Mouse (Mus musculus) heart, embryonic 13.5 days (tissue): ENCODE results near the gene Gmeb2. TPM values are rescaled to one million over a fixed set of nuclear protein-coding genes. Genes with fewer than 3 reads are reported as not detected.
"Not testable (repeated sequence)": the region's sequence is repeated elsewhere in the genome, so short reads cannot be mapped to it uniquely, and the experiment has no call there.

ENCODE experiments used
- ATAC-seq: fragments of 200-750 bp; cut with Nextera tagmentation; 2 replicates; pipeline ENCODE4 v1.8.0; 2017; ENCODE audit warnings: moderate TSS enrichment; ENCODE audit not compliant: insufficient number of reproducible peaks, low FRiP score, low TSS enrichment; ENCODE audit errors: extremely low read depth
- H3K27ac ChIP-seq: fragments of 300-500 bp; sonication (generic); replicated peaks from 2 replicates; pipeline ENCODE4 v1.5.1; 2015; ENCODE audit warnings: moderate library complexity, mild to moderate bottlenecking, inconsistent platforms
- H3K27me3 ChIP-seq: fragments of 300-500 bp; sonication (generic); replicated peaks from 2 replicates; pipeline ENCODE4 v1.6.1; 2015; ENCODE audit warnings: mild to moderate bottlenecking, inconsistent platforms
- H3K36me3 ChIP-seq: fragments of 300-500 bp; sonication (generic); 2 replicates; pipeline ENCODE4 v1.6.1; 2015; ENCODE audit warnings: mild to moderate bottlenecking, inconsistent platforms
- H3K4me1 ChIP-seq: fragments of 300-500 bp; sonication (generic); 2 replicates; pipeline ENCODE4 v1.6.1; 2015; ENCODE audit warnings: inconsistent platforms
- H3K4me2 ChIP-seq: fragments of 300-500 bp; sonication (generic); 2 replicates; pipeline ENCODE4 v1.6.1; 2015; ENCODE audit warnings: inconsistent platforms, mild to moderate bottlenecking, moderate library complexity
- H3K4me3 ChIP-seq: fragments of 300-500 bp; sonication (generic); 2 replicates; pipeline ENCODE4 v1.5.1; 2015; ENCODE audit warnings: moderate library complexity, mild to moderate bottlenecking, inconsistent platforms
- H3K9ac ChIP-seq: fragments of 300-500 bp; sonication (generic); 2 replicates; pipeline ENCODE4 v1.6.1; 2015; ENCODE audit warnings: inconsistent platforms, mild to moderate bottlenecking, moderate library complexity
- H3K9me3 ChIP-seq: fragments of 300-500 bp; sonication (generic); 2 replicates; pipeline ENCODE4 v1.6.1; 2016; ENCODE audit warnings: inconsistent platforms
- WGBS: fragments of 180-500 bp; shearing (Covaris S2); methylation state at CpG from one replicate; pipeline ENCODE4 v1.1.7; 2015; ENCODE audit warnings: mixed read lengths; 5-methylcytosine and 5-hydroxymethylcytosine counted together
- polyA plus RNA-seq: library from polyadenylated mRNA; unstranded; fragments of >200 nt; fragmentation: Nextera tagmentation; extraction: Ambion mirVana; gene quantifications from 2 replicates; pipeline ENCODE4 v1.2.1, GENCODE M21; 2015

Gmeb2 gene
- polyA plus RNA-seq: 8.7 and 9.0 TPM in 2 replicates

- peaks cover 22% of the 10 kb centered on the region for H3K4me1 ChIP-seq
- peak within 1 kb of the TSS; percentile 95 for H3K9ac ChIP-seq
- H3K4me3 ChIP-seq: peak within 1 kb of the TSS; percentile 77
- H3K36me3 ChIP-seq: peaks cover 24% of the 10 kb centered on the region
- 5% methylated on average over 29 of the region's 38 CpGs for WGBS
- not testable (repeated sequence) for H3K9me3 ChIP-seq, H3K27me3 ChIP-seq
- H3K4me2 ChIP-seq: peak within 1 kb of the TSS; percentile 80
- ATAC-seq: peak; percentile 97
- H3K27ac ChIP-seq: peak within 1 kb of the TSS; percentile 95
Measured at GRCm38 (mm10) chr2:181287958-181288350, at the start of gene Gmeb2. Gmeb2 (minus strand) TSS chr2:181288035.

GRCm38 (mm10) chr2:181334023-181334422 is 46.2 kb upstream of the Gmeb2 start:
- H3K9me3 ChIP-seq: no peaks in the 10 kb centered on the region
- no peak for ATAC-seq
- no peaks in the 10 kb centered on the region for H3K27me3 ChIP-seq
- H3K27ac ChIP-seq: no peak overlapping the region
- H3K9ac ChIP-seq: no peak overlapping the region
- H3K36me3 ChIP-seq: peaks cover 92% of the 10 kb centered on the region
- peaks cover 6% of the 10 kb centered on the region for H3K4me1 ChIP-seq
- no peak overlapping the region for H3K4me3 ChIP-seq
- H3K4me2 ChIP-seq: no peak overlapping the region
- 60% methylated on average over 3 of the region's 3 CpGs for WGBS

GRCm38 (mm10) chr2:181332542-181332941 is 44.7 kb upstream of the Gmeb2 start:
- no peak overlapping the region for H3K9ac ChIP-seq
- peaks cover 6% of the 10 kb centered on the region for H3K4me1 ChIP-seq
- no peaks in the 10 kb centered on the region for H3K9me3 ChIP-seq
- no peak overlapping the region for H3K4me2 ChIP-seq
- peaks cover 92% of the 10 kb centered on the region for H3K36me3 ChIP-seq
- H3K27ac ChIP-seq: no peak overlapping the region
- ATAC-seq: no peak
- no peaks in the 10 kb centered on the region for H3K27me3 ChIP-seq
- H3K4me3 ChIP-seq: no peak overlapping the region

GRCm38 (mm10) chr2:181326098-181326497 is 38.3 kb upstream of the Gmeb2 start:
- peaks cover 94% of the 10 kb centered on the region for H3K36me3 ChIP-seq
- H3K9me3 ChIP-seq: no peaks in the 10 kb centered on the region
- no peak overlapping the region for H3K27ac ChIP-seq
- no peak overlapping the region for H3K9ac ChIP-seq
- H3K4me3 ChIP-seq: no peak overlapping the region
- ATAC-seq: no peak
- 84% methylated on average over 2 of the region's 2 CpGs for WGBS
- H3K27me3 ChIP-seq: no peaks in the 10 kb centered on the region
- H3K4me1 ChIP-seq: peaks cover 6% of the 10 kb centered on the region
- H3K4me2 ChIP-seq: no peak overlapping the region

GRCm38 (mm10) chr2:181322136-181322535 is 34.3 kb upstream of the Gmeb2 start:
- ATAC-seq: no peak
- 78% methylated on average over 5 of the region's 5 CpGs for WGBS
- no peaks in the 10 kb centered on the region for H3K9me3 ChIP-seq
- H3K27me3 ChIP-seq: peaks cover 8% of the 10 kb centered on the region
- H3K36me3 ChIP-seq: peaks cover 59% of the 10 kb centered on the region
- no peak overlapping the region for H3K4me3 ChIP-seq
- no peak overlapping the region for H3K4me2 ChIP-seq
- H3K9ac ChIP-seq: no peak overlapping the region
- H3K27ac ChIP-seq: no peak overlapping the region
- peaks cover 15% of the 10 kb centered on the region for H3K4me1 ChIP-seq

GRCm38 (mm10) chr2:181320103-181320499 is 32.3 kb upstream of the Gmeb2 start:
- Histone ChIP-seq H3K27ac (peak overlapping the region; percentile 76), H3K36me3 (peaks cover 38% of the 10 kb centered on the region), H3K4me3 (peak overlapping the region; percentile 61), H3K9ac (peak overlapping the region; percentile 84), H3K27me3 (peaks cover 28% of the 10 kb centered on the region), H3K4me2 (peak overlapping the region; percentile 87), H3K9me3 (no peaks in the 10 kb centered on the region), H3K4me1 (peaks cover 15% of the 10 kb centered on the region)
- no peak for ATAC-seq
- 11% methylated on average over 7 of the region's 7 CpGs for WGBS

- Histone ChIP-seq H3K4me2 (peak within 1 kb of the TSS; percentile 87), H3K9me3 (no peaks in the 10 kb centered on the region), H3K36me3 (peaks cover 32% of the 10 kb centered on the region), H3K27me3 (peaks cover 34% of the 10 kb centered on the region), H3K4me1 (peaks cover 15% of the 10 kb centered on the region), H3K27ac (peak within 1 kb of the TSS; percentile 76), H3K4me3 (peak within 1 kb of the TSS; percentile 61), H3K9ac (peak within 1 kb of the TSS; percentile 84)
- peak; percentile 72; the same call in 1 of the 2 replicates for ATAC-seq
- 7% methylated on average over 40 of the region's 40 CpGs for WGBS
Measured at GRCm38 (mm10) chr2:181319248-181320102, 31.6 kb upstream of the Gmeb2 start, which contains the start of gene Rtel1. Rtel1 (plus strand) TSS chr2:181319739.

GRCm38 (mm10) chr2:181314080-181314810 is 26.4 kb upstream of the Gmeb2 start, which contains the start of gene Stmn3:
Stmn3 (minus strand) TSS chr2:181314500.
- Histone ChIP-seq H3K27ac (no peak within 1 kb of the TSS), H3K36me3 (no peaks in the 10 kb centered on the region), H3K4me3 (peak within 1 kb of the TSS; percentile 24), H3K27me3 (peaks cover 82% of the 10 kb centered on the region), H3K4me1 (peaks cover 12% of the 10 kb centered on the region), H3K9me3 (no peaks in the 10 kb centered on the region), H3K4me2 (peak within 1 kb of the TSS; percentile 56), H3K9ac (no peak within 1 kb of the TSS)
- ATAC-seq: no peak
- WGBS: 6% methylated on average over 19 of the region's 23 CpGs

GRCm38 (mm10) chr2:181313344-181314079 is 25.7 kb upstream of the Gmeb2 start:
- peak overlapping the region; percentile 56 for H3K4me2 ChIP-seq
- no peaks in the 10 kb centered on the region for H3K36me3 ChIP-seq
- ATAC-seq: no peak; the same call in 1 of the 2 replicates
- 5% methylated on average over 35 of the region's 35 CpGs for WGBS
- no peaks in the 10 kb centered on the region for H3K9me3 ChIP-seq
- peaks cover 7% of the 10 kb centered on the region; the same call in 1 of the 2 replicates for H3K4me1 ChIP-seq
- no peak overlapping the region for H3K9ac ChIP-seq
- peak overlapping the region; percentile 24 for H3K4me3 ChIP-seq
- no peak overlapping the region for H3K27ac ChIP-seq
- H3K27me3 ChIP-seq: peaks cover 89% of the 10 kb centered on the region

- no peaks in the 10 kb centered on the region for H3K36me3 ChIP-seq
- H3K4me2 ChIP-seq: no peak overlapping the region
- H3K4me3 ChIP-seq: no peak overlapping the region
- ATAC-seq: no peak
- H3K27ac ChIP-seq: no peak overlapping the region
- H3K4me1 ChIP-seq: peaks cover 7% of the 10 kb centered on the region; the same call in 1 of the 2 replicates
- H3K9ac ChIP-seq: no peak overlapping the region
- peaks cover 90% of the 10 kb centered on the region for H3K27me3 ChIP-seq
- no peaks in the 10 kb centered on the region for H3K9me3 ChIP-seq
- WGBS: 11% methylated on average over 5 of the region's 5 CpGs
Measured at GRCm38 (mm10) chr2:181313006-181313343, 25.1 kb upstream of the Gmeb2 start.

- Histone ChIP-seq H3K4me1 (peaks cover 7% of the 10 kb centered on the region; the same call in 1 of the 2 replicates), H3K4me2 (no peak overlapping the region), H3K27ac (no peak overlapping the region), H3K27me3 (peaks cover 95% of the 10 kb centered on the region), H3K9ac (no peak overlapping the region), H3K9me3 (no peaks in the 10 kb centered on the region), H3K36me3 (no peaks in the 10 kb centered on the region), H3K4me3 (no peak overlapping the region)
- no peak for ATAC-seq
- WGBS: 62% methylated on average over 3 of the region's 3 CpGs
Measured at GRCm38 (mm10) chr2:181312435-181312834, 24.6 kb upstream of the Gmeb2 start.
